Mouse (Mus musculus) NIH3T3 (cell line): ENCODE results near the gene Uqcrh.
A peak's percentile ranks its signal among the peaks of the same experiment; 100 is the strongest.

Source experiments
- DNase-seq: peaks from one replicate; pipeline ENCODE4 v3.0.0-alpha.2; 2012; ENCODE audit warnings: low read depth

Uqcrh gene

DNA sequence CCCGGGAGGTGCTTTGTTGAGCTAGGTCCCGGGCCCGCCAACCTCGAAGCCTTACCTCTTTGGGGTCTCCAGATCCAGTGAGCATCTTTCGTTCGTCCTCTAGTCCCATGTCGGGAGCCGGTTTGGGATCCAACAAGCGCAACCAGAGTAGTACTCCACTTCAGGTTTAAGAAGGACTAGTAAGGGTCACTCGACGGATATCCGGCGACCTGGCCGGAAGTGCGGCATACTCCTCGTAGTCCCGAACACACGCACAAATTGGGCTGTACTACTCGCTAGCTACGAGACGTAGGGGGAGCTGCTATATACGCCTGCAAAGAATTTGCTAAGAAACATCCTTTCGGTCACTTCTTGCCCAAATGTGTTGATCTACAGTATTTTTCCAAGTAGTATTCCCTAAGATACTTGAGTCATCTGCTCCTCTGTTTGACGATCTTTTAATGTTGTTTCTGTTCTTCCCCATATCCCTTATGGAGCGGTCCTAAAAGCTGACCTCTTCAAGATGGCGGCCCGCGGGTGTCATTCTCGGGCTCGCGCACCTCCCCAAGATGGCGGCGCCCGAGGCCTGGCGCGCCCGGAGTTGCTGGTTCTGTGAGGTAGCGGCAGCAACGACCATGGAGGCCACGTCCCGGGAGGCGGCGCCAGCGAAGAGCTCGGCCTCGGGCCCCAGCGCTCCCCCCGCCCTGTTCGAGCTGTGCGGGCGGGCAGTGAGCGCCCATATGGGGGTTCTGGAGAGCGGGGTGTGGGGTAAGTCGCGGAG is at the start of gene Uqcrh, which contains the start of gene Lrrc41:
Uqcrh (minus strand) TSS at position 211 of the 760 bp plus-strand sequence.
Lrrc41 (plus strand) TSS at position 409 of the 760 bp plus-strand sequence.
- peak; percentile 99 for DNase-seq

- peak; percentile 96 for DNase-seq
These were observed 49.0 kb upstream of the Uqcrh start, which contains the start of the genes Rad54l and Pomgnt1 for GRCm38 (mm10) chr4:116123602-116124519. Gene Rad54l (minus strand): TSS chr4:116123690. Gene Pomgnt1 (plus strand): TSS chr4:116123840.

DNA sequence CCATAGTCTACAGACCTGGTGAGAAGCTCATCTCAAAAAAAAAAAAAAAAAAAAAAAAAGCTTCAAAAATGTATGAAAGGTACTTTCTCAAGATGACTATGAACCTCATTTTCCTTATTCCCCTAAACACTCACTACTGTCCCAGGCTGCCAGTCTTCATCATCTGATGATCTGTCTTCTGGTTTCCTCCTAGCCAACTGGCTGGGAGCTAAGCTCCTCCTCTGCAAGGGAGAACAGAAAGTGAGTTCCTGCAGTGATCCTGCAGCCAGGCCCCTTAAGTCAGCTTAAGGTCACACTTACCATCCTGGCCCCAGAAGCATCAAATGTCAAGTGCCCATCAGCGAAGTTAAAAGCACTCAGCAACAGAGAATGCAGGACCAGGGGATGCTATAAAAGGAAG is 47.9 kb upstream of the Uqcrh start:
- DNase-seq, result peak; percentile 32

DNA sequence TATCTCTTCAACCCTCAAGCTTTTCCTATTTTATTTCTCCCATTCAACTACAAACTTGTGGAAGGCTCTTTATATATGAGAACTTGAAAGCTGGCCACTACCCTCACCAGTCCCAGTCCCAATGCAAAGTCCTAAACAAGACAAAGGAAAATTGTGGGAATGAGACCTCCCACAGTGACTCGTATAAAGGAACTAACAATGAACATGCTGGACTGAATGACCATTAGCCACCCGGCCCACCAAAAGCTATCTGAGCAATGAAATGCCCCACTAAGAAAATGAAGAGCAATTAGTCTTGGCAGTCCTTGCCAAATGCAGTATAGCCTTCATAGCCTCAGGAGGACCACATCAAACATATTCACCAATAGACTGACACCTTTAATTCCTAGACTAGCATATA is 36.6 kb upstream of the Uqcrh start:
- DNase-seq, result no peak

GRCm38 (mm10) chr4:116110695-116111094 is 35.8 kb upstream of the Uqcrh start:
- no peak for DNase-seq

GRCm38 (mm10) chr4:116105278-116105677 is 30.4 kb upstream of the Uqcrh start:
- no peak for DNase-seq

- no peak for DNase-seq
These were observed 26.1 kb upstream of the Uqcrh start for GRCm38 (mm10) chr4:116100959-116101358.

DNA sequence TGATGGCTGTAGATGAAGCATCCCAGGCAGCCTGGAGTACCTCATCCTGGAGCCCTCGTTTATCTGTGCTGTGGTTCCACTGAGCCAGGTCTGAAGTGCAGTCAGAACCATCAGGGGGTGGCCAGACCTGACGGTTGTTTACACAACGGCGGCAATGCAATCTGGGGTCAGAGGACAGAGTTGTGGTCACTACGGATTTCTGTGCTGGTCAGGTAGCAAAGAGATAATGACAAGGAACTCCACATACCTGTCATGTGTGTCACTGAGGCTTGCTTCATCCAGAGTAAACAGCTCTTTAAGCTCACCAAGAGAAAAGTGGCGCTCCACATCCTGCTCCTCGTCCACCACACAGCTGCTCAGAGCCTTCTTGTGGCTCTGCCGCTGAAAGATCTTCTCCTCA is 22.3 kb upstream of the Uqcrh start:
- no peak for DNase-seq

DNA sequence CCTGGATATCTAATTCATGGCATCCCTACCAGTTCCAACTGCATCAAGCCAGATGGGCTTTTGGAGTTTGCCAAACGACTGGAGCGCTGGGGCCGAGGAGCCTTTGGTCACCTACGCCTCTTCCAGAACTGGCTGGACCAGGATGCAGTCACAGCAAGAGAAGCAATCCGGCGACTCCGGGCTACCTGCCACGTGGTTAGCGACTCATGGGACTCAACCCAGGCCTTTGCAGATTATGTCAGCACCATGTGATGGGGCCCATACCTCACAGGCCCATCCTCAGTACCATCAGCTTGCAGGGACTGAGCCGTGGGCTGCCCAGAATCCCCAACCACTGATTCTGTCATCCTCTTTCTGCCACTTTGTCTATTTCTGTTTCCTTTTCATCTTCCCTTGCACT is 21.4 kb upstream of the Uqcrh start:
- DNase-seq, result peak; percentile 72

GRCm38 (mm10) chr4:116088510-116089249 is 13.8 kb upstream of the Uqcrh start:
- no peak for DNase-seq

DNA sequence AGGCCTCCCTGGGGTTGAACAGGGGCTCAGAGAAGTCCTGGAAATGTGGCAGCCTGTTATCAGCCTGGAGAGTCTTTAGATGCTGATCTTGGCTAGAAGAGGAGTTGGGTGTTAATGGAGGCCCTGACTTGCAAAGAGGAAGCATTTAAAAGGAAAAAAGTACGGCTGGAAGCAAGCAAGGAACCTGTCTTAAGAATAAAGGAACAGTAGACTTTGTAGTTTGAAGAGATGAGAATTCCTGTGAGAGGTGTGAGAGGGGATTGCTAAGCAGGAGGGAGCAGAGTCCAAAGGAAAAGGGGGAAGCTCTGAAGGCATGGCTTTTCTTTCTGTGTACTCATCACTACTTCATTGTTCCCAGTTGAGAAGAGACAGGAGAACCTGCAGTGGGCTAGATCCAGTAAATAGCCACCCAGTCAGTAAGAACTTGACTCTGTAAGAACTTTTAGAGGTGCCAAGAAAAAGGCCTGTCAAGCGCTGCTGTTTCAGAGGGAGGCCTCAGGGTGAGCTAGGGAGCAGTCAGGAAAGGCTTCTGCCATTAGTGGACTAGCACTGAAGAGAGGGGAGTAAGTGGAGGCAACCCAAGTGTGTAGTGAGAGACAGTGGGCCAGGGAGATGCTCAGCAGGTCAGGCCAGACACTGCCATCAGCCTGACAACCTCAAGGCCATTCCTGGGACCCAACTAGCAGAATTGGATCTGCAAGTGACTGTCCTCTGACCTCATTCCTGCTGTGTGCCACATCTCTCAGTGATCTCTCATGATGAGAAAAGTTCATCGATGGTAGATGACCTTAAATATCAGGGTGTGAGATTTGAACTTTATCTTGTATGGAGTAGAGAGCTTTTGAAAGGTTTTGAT is 2.6 kb upstream of the Uqcrh start:
- peak; percentile 71 for DNase-seq

- DNase-seq, result peak; percentile 80
These were observed 1.7 kb upstream of the Uqcrh start for GRCm38 (mm10) chr4:116076369-116077231.

DNA sequence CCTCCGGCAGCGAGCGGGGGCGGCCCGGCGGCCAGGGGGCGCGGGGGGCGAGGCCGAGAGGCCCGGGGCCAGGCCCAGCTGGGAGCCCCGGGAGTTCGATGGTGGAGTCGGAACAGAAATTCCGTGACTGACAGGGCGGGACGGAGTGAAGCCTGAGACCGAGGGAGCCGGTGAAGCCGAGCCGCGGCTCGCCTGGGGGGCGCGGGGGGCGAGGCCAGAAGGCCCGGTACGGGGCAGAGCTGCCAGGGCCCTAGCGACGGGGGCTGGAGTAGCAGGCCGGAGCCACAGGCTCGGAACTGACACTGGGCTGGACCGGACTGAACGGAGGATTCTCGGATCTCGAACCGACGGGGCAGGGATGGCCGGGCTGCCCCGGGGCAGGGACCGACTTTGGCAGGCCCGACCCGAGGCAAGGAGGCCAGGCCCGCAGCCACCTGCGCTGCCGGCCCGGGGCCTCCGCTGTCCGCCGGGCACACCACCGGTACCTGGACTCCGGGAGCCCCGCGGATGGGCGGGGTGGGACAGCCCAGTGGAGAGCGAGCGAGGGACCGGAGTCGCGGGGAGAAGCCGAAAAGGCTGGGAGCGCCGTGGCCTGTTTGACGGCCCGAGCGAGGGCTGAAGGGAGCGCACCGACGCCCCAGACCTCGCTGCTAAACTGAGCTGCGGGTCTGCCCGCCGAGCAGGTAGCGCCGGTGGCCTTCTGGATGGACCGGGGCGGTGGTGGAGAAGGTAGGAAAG is 929 bp upstream of the Uqcrh start:
- peak; percentile 82 for DNase-seq

DNA sequence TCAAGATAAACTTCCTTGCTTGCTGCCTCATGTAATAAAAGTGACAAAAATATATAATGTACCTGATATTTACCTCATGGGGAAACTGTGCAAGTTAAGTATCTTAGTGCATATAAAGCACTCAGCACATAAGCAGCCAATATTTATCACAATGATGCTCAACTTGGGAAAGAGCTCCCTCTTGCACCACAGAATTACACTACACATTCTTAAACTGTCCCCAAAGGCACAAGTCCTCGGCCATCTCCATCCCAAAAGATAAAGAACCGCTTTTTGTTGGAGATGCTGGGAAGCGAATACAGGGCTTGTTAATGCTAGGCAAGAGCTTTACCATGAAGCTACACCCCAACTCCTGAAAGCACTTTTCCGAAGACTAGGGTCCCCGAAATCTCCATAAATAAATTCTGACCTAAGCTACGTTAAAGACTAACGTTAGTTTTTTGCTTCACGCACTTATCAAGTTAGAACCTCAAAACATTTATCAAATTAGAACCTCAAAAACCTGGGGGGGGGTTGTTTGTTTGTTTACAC is 661 bp downstream of the Uqcrh start:
- DNase-seq, result peak; percentile 70

- peak; percentile 70 for DNase-seq
These were observed 1.7 kb downstream of the Uqcrh start for GRCm38 (mm10) chr4:116073146-116073545.

DNA sequence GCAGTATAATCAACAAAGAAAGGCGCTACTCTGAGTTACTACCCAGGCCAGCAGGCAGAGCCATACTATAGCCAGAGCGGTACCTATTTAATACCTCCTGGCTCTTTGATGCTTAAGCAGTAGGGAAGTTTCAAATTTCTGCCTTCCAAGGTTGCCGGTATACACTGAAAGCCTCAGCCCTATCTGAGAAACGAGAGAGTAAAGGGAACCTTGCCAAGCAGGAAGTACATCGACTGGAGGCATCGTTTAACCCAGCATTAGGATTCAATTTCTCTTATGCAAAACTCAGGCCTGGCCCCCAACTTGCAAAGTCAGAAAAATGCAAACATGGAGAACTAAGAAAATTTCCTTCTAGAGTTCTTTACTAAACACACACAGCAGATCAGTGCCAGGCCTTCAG is 4.8 kb downstream of the Uqcrh start:
- DNase-seq, result no peak

DNA sequence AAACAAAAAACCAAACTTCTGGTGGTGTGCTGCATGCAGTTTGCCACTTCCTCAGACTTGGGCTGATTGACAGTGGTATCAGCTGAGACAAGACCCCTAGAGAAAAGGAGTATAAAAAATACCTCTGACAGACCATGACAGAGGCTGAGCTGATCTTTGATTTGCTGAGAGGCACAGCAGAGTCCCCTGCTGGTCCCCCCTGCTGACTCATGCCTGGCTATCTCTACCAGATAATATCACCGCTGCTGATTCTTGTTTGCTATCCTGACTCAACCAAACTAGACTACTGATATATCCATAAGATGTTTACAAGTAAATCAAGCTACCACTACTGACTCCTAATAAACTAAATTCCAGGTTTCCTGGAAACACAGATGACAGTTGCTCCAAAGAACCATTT is 11.0 kb downstream of the Uqcrh start:
- DNase-seq, result no peak

DNA sequence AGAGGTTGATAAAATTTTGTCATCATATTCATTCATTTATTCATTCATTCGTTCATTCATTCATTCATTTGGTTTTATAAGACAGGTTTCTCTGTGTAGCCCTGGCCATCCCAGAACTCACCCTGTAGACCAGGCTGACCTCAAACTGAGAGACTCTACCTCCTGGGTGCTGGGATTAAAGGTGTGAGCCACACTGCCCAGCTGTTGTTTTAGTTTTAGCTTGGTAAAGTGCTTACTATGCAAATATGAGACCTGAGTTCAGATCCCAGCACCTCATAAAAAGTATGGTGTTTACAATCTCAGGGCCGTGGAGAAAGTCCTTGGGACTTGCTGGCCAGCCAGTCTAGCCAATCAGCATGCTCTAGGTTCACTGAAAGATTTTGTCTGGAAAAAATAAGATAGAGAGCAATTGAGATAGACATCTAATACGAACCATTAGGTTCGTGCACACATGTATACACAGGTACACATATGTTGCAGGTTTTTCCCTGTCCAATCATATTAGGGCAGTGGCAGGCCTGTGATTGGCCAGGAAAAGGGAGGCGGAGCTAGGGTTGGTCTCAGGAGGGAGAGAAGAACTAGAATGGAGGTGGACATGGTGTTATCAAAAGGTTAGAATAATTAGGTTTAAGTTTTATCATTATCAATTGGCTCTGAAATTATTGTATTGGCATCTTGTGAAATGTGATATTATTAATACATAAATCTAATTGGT is 15.7 kb downstream of the Uqcrh start:
- DNase-seq, result no peak

DNA sequence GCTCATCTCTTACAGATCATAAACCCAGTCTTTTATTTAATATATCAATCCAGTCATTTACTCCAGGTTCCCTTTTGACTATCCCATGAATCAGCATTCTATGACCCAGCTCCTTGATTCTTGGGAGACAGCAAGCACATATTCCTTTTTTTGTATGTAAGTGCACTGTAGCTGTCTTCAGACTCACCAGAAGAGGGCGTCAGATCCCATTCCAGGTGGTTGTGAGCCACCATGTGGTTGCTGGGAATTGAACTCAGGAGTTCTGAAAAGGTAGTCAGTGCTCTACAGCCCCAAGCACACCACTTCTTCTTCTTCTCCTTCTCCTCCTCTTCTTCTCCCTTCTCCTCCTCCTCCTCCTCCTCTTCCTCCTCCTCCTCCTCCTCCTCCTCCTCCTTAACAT is 17.3 kb downstream of the Uqcrh start:
- no peak for DNase-seq
